Mouse (Mus musculus) CH12.LX (cell line): ENCODE measurements around the gene Prkch. TPM values are rescaled to one million over a fixed set of nuclear protein-coding genes. Genes with fewer than 3 reads are reported as not detected.
A peak's percentile ranks its signal among the peaks of the same experiment; 100 is the strongest.

Source experiments
- DNase-seq: peaks from one replicate; pipeline ENCODE4 v3.0.0-alpha.2; 2013; ENCODE audit errors: extremely low read depth
- H3K27ac ChIP-seq: 2 replicates; pipeline ENCODE4 v1.5.1; 2012; ENCODE audit warnings: low read depth, mild to moderate bottlenecking, control low read depth, moderate library complexity; ENCODE audit not compliant: insufficient read depth
- H3K27me3 ChIP-seq: replicated peaks from 2 replicates; pipeline ENCODE3; 2012; ENCODE audit warnings: inconsistent platforms
- H3K36me3 ChIP-seq, 2 experiments: replicated peaks in 1 of 2; 2 replicates each; pipeline versions ENCODE3 to v1.6.1; 2012; ENCODE audit warnings: inconsistent platforms in 1 of 2, low read length in 1 of 2, mild to moderate bottlenecking in 1 of 2, mixed read lengths in 1 of 2, moderate library complexity in 1 of 2; ENCODE audit not compliant: control insufficient read depth in 1 of 2, insufficient read depth in 1 of 2
- H3K4me1 ChIP-seq, 2 experiments: 2 replicates each; pipeline ENCODE4 v1.6.1; 2012; ENCODE audit warnings: inconsistent platforms in 1 of 2, moderate library complexity in 1 of 2; ENCODE audit not compliant: insufficient read depth in 2 of 2, control insufficient read depth in 1 of 2
- H3K4me2 ChIP-seq: 2 replicates; pipeline ENCODE4 v1.6.1; 2012; ENCODE audit warnings: low read depth, mild to moderate bottlenecking, control low read depth; ENCODE audit not compliant: poor library complexity, insufficient read depth, severe bottlenecking
- H3K4me3 ChIP-seq, 3 experiments: fragments of 150-350 bp in 1 of 3; sonication (generic) in 1 of 3; replicated peaks in 1 of 3; 2 replicates each; pipeline versions ENCODE3 to v1.5.1; 2011 to 2012; ENCODE audit warnings: low read depth in 2 of 3, low read length in 2 of 3, mild to moderate bottlenecking in 2 of 3, moderate library complexity in 2 of 3, control low read depth in 1 of 3, improper control_type of control experiment in 1 of 3, inconsistent platforms in 1 of 3, mixed read lengths in 1 of 3; ENCODE audit not compliant: poor library complexity in 1 of 3
- H3K79me2 ChIP-seq: replicated peaks from 2 replicates; pipeline ENCODE4 v1.6.1; 2012; ENCODE audit warnings: mild to moderate bottlenecking, moderate library complexity; ENCODE audit not compliant: control insufficient read depth, poor library complexity, insufficient read depth, severe bottlenecking; ENCODE audit errors: extremely low read depth
- H3K9ac ChIP-seq: 2 replicates; pipeline ENCODE4 v1.6.1; 2012; ENCODE audit warnings: low read depth, mild to moderate bottlenecking, control low read depth, moderate library complexity; ENCODE audit not compliant: insufficient read depth
- H3K9me3 ChIP-seq: replicated peaks from 2 replicates; pipeline ENCODE3; 2012; ENCODE audit warnings: low read length, inconsistent platforms, mixed read lengths
- BHLHE40 ChIP-seq: IDR thresholded peaks from 2 replicates; pipeline ENCODE4 v1.6.1; 2011; ENCODE audit warnings: mild to moderate bottlenecking, low read depth, low read length, improper control_type of control experiment
- CHD1 ChIP-seq: IDR thresholded peaks from 2 replicates; pipeline ENCODE4 v1.6.1; 2012; ENCODE audit warnings: low read depth, low read length, improper control_type of control experiment, inconsistent platforms
- CTCF ChIP-seq, 2 experiments: IDR thresholded peaks in 1 of 2; conservative IDR thresholded peaks in 1 of 2; 2 replicates each; pipeline ENCODE4 v1.5.1; 2011 to 2012; ENCODE audit warnings: low read depth in 2 of 2, low read length in 2 of 2, improper control_type of control experiment in 1 of 2, inconsistent platforms in 1 of 2, mild to moderate bottlenecking in 1 of 2, moderate library complexity in 1 of 2
- ELF1 ChIP-seq: IDR thresholded peaks from 2 replicates; pipeline ENCODE4 v1.6.1; 2014; ENCODE audit warnings: low read depth, mild to moderate bottlenecking, inconsistent platforms, low read length, improper control_type of control experiment
- ETS1 ChIP-seq: conservative IDR thresholded peaks from 2 replicates; pipeline ENCODE4 v1.6.1; 2012; ENCODE audit warnings: low read depth, mild to moderate bottlenecking, inconsistent platforms, low read length, improper control_type of control experiment, moderate library complexity
- HCFC1 ChIP-seq: IDR thresholded peaks from 2 replicates; pipeline ENCODE4 v1.6.1; 2012; ENCODE audit warnings: low read depth, mild to moderate bottlenecking, inconsistent platforms, low read length, improper control_type of control experiment
- IRF4 ChIP-seq: IDR thresholded peaks from 2 replicates; pipeline ENCODE4 v1.6.1; 2014; ENCODE audit warnings: low read depth, mild to moderate bottlenecking, inconsistent platforms, low read length, improper control_type of control experiment
- MAX ChIP-seq: IDR thresholded peaks from 2 replicates; pipeline ENCODE4 v1.6.1; 2011; ENCODE audit warnings: low read length, improper control_type of control experiment
- MEF2A ChIP-seq: IDR thresholded peaks from 2 replicates; pipeline ENCODE4 v1.6.1; 2014; ENCODE audit warnings: low read depth, mild to moderate bottlenecking, inconsistent platforms, low read length, improper control_type of control experiment, borderline replicate concordance
- MXI1 ChIP-seq: IDR thresholded peaks from 2 replicates; pipeline ENCODE4 v1.6.1; 2011; ENCODE audit warnings: mild to moderate bottlenecking, low read depth, low read length, improper control_type of control experiment
- PAX5 ChIP-seq: IDR thresholded peaks from 2 replicates; pipeline ENCODE4 v1.6.1; 2012; ENCODE audit warnings: low read length, inconsistent platforms, mixed read lengths
- SMC3 ChIP-seq: IDR thresholded peaks from 2 replicates; pipeline ENCODE4 v1.6.1; 2011; ENCODE audit warnings: low read depth, low read length, improper control_type of control experiment
- TBP ChIP-seq: conservative IDR thresholded peaks from 2 replicates; pipeline ENCODE4 v1.6.1; 2011; ENCODE audit warnings: low read depth, low read length, improper control_type of control experiment
- TCF12 ChIP-seq: IDR thresholded peaks from 2 replicates; pipeline ENCODE4 v1.6.1; 2014; ENCODE audit warnings: low read depth, mild to moderate bottlenecking, inconsistent platforms, low read length, improper control_type of control experiment
- UBTF ChIP-seq: IDR thresholded peaks from 2 replicates; pipeline ENCODE4 v1.6.1; 2012; ENCODE audit warnings: low read depth, mild to moderate bottlenecking, inconsistent platforms, low read length, improper control_type of control experiment, moderate library complexity
- USF2 ChIP-seq: conservative IDR thresholded peaks from 2 replicates; pipeline ENCODE4 v1.6.1; 2011; ENCODE audit warnings: low read depth, low read length, improper control_type of control experiment
- ZC3H11A ChIP-seq: IDR thresholded peaks from 2 replicates; pipeline ENCODE4 v1.6.1; 2012; ENCODE audit warnings: low read depth, mild to moderate bottlenecking, inconsistent platforms, low read length, improper control_type of control experiment
- ZKSCAN1 ChIP-seq: IDR thresholded peaks from 2 replicates; pipeline ENCODE4 v1.6.1; 2012; ENCODE audit warnings: low read depth, inconsistent platforms, low read length, improper control_type of control experiment, borderline replicate concordance
- ZMIZ1 ChIP-seq: IDR thresholded peaks from 2 replicates; pipeline ENCODE4 v1.6.1; 2012; ENCODE audit warnings: low read depth, mild to moderate bottlenecking, inconsistent platforms, low read length, improper control_type of control experiment
- ZNF384 ChIP-seq: IDR thresholded peaks from 2 replicates; pipeline ENCODE4 v1.6.1; 2012; ENCODE audit warnings: low read depth, low read length, improper control_type of control experiment, inconsistent platforms
- dilution Hi-C: fragments of 300-500 bp; cut with MboI; formaldehyde crosslinking; loops from 2 replicates; pipeline ENCODE4 v1.14.3; 2020; ENCODE audit warnings: low sequenced_read_pairs; ENCODE audit not compliant: extremely low pct_unique_long_range_greater_than_20kb, extremely low pct_ligation_motif_present
- in situ Hi-C: fragments of 300-500 bp; cut with MboI; formaldehyde crosslinking; loops from 3 replicates; pipeline ENCODE4 v1.14.3; 2019; ENCODE audit warnings: low sequenced_read_pairs, low pct_ligation_motif_present, low pct_unique_long_range_greater_than_20kb, mixed read lengths
- polyA plus RNA-seq: library from polyadenylated mRNA; unstranded; fragments of >175 nt; gene quantifications from 2 replicates; pipeline ENCODE4 v1.2.1, GENCODE M21; 2012; ENCODE audit warnings: low read depth; ENCODE audit not compliant: insufficient read length
- total RNA-seq, 2 experiments: library from RNA; depleted of rRNA; stranded (reverse); fragments of 300-350 nt in 1 of 2; fragments of >200 nt in 1 of 2; gene quantifications; 2 replicates each; pipeline ENCODE4 v1.2.3; 2012 to 2014

Gene Prkch
- total and polyA plus RNA-seq, 3 experiments = 0.76 to 2.3 (median 1.8) TPM

GRCm38 (mm10) chr12:73715954-73716731 is 131.5 kb downstream of the Prkch start:
- no peaks in the 10 kb centered on the region for H3K36me3 ChIP-seq
- peak; percentile 63 for DNase-seq
- TF ChIP-seq ZMIZ1 (no peak), TCF12 (0 out of 2 replicates have a peak, but pooled peaks have one; percentile 9), MXI1 (peak; percentile 34; the same call in 1 of the 2 replicates), BHLHE40 (no peak), IRF4 (0 out of 2 replicates have a peak, but pooled peaks have one; percentile 10), ETS1 (peak; percentile 77), MAX (peak; percentile 75)
- H3K27me3 ChIP-seq = no peaks in the 10 kb centered on the region
- H3K9ac ChIP-seq = no peak overlapping the region
- H3K4me3 ChIP-seq = no peak overlapping the region
- peaks cover 21 to 55% of the 10 kb centered on the region in 2 experiments for H3K4me1 ChIP-seq
- no peaks in the 10 kb centered on the region for H3K79me2 ChIP-seq
- H3K4me2 ChIP-seq = no peak overlapping the region
- H3K9me3 ChIP-seq = no peaks in the 10 kb centered on the region
- H3K27ac ChIP-seq = no peak overlapping the region
- dilution Hi-C loops (no loop called here), in situ Hi-C loops (no loop called here)

- H3K4me1 ChIP-seq = peaks cover 26 to 49% of the 10 kb centered on the region in 2 experiments
- H3K79me2 ChIP-seq = no peaks in the 10 kb centered on the region
- no peak for DNase-seq
- H3K9me3 ChIP-seq = peaks cover 15% of the 10 kb centered on the region
- peaks cover 0 to 11% of the 10 kb centered on the region in 2 experiments for H3K36me3 ChIP-seq
- no peak overlapping the region for H3K4me2 ChIP-seq
- in situ Hi-C loops (no loop called here), dilution Hi-C loops (no loop called here)
- no peak for TF ChIP-seq ZC3H11A
- TF ChIP-seq MAX = no peak
- H3K27me3 ChIP-seq = no peaks in the 10 kb centered on the region
- H3K4me3 ChIP-seq = no peak overlapping the region
- no peak overlapping the region for H3K9ac ChIP-seq
- no peak overlapping the region for H3K27ac ChIP-seq
Measured at GRCm38 (mm10) chr12:73718036-73718435, 133.4 kb downstream of the Prkch start.

- Histone ChIP-seq H3K9me3 (peaks cover 20% of the 10 kb centered on the region), H3K36me3 (peaks cover 0 to 11% of the 10 kb centered on the region in 2 experiments), H3K27me3 (no peaks in the 10 kb centered on the region), H3K4me3 (no peak overlapping the region), H3K27ac (no peak overlapping the region), H3K9ac (no peak overlapping the region), H3K79me2 (no peaks in the 10 kb centered on the region), H3K4me1 (peaks cover 26 to 56% of the 10 kb centered on the region in 2 experiments), H3K4me2 (no peak overlapping the region)
- TF ChIP-seq MEF2A (no peak), PAX5 (no peak), HCFC1 (no peak), UBTF (no peak), CHD1 (no peak), TBP (no peak), ZKSCAN1 (no peak), USF2 (no peak), ZNF384 (no peak), ZC3H11A (no peak), CTCF (conservative IDR thresholded peaks at IDR 0.05 in 1 of 2, IDR thresholded peaks at IDR 0.05 in 1 of 2; ENCODE audit: low read depth in 2 of 2, low read length in 2 of 2) (no peak), SMC3 (no peak), ELF1 (no peak), ZMIZ1 (no peak)
- in situ Hi-C loops = no loop called here
- no peak for DNase-seq
- dilution Hi-C loops = no loop called here
Measured at GRCm38 (mm10) chr12:73719816-73720215, 135.2 kb downstream of the Prkch start.
